Mouse (Mus musculus): Measurements from ENCODE around the gene Bst1.

The Bst1 gene

GRCm38 (mm10) chr5:43860670-43861431 lies 42.2 kb downstream of the Bst1 start:
- DNase-seq, result no peak

GRCm38 (mm10) chr5:43863642-43864041 lies 45.0 kb downstream of the Bst1 start:
- DNase-seq, result no peak

- no peak for DNase-seq
Measured at GRCm38 (mm10) chr5:43865316-43865715, 46.6 kb downstream of the Bst1 start.

- no peak for DNase-seq
Measured at GRCm38 (mm10) chr5:43868253-43868652, 49.6 kb downstream of the Bst1 start, which contains the start of gene Cd38. Cd38 (plus strand) TSS chr5:43868553.

- peak; percentile 27 for DNase-seq
Measured at GRCm38 (mm10) chr5:43868711-43869600, 50.3 kb downstream of the Bst1 start.

GRCm38 (mm10) chr5:43871845-43872244 lies 53.2 kb downstream of the Bst1 start:
- DNase-seq, result no peak

GRCm38 (mm10) chr5:43872652-43873051 lies 54.0 kb downstream of the Bst1 start:
- no peak for DNase-seq

- DNase-seq, result no peak
Measured at GRCm38 (mm10) chr5:43882034-43882433, 63.3 kb downstream of the Bst1 start.

GRCm38 (mm10) chr5:43885060-43885820 lies 66.6 kb downstream of the Bst1 start:
- DNase-seq, result no peak

- peak; percentile 56 for DNase-seq
Measured at GRCm38 (mm10) chr5:43892386-43892785, 73.7 kb downstream of the Bst1 start.
